Mouse (Mus musculus) neural tube, embryonic 14.5 days (tissue): ENCODE data around the gene Vmn1r224. TPM values are rescaled to one million over a fixed set of nuclear protein-coding genes. Genes with fewer than 3 reads are reported as not detected.

ENCODE experiments used
- ATAC-seq: fragments of 200-750 bp; cut with Nextera tagmentation; 2 replicates; pipeline ENCODE4 v1.8.0; 2017; ENCODE audit warnings: low read depth, mild to moderate bottlenecking, moderate TSS enrichment, moderate library complexity
- H3K27ac ChIP-seq: fragments of 300-500 bp; sonication (generic); 2 replicates; pipeline ENCODE4 v1.5.1; 2014; ENCODE audit warnings: low read depth, mild to moderate bottlenecking, control low read depth, low read length, moderate library complexity, mixed read lengths
- H3K27me3 ChIP-seq: fragments of 300-500 bp; sonication (generic); 2 replicates; pipeline ENCODE4 v1.6.1; 2014; ENCODE audit warnings: low read length; ENCODE audit not compliant: control insufficient read depth, insufficient read depth
- H3K36me3 ChIP-seq: fragments of 300-500 bp; sonication (generic); 2 replicates; pipeline ENCODE4 v1.6.1; 2014; ENCODE audit warnings: low read length, mixed read lengths; ENCODE audit not compliant: control insufficient read depth, insufficient read depth
- H3K4me1 ChIP-seq: fragments of 300-500 bp; sonication (generic); 2 replicates; pipeline ENCODE4 v1.6.1; 2014; ENCODE audit warnings: low read length; ENCODE audit not compliant: control insufficient read depth, insufficient read depth
- H3K4me2 ChIP-seq: fragments of 300-500 bp; sonication (generic); 2 replicates; pipeline ENCODE4 v1.6.1; 2014; ENCODE audit warnings: mild to moderate bottlenecking, low read depth, low read length, control low read depth
- H3K4me3 ChIP-seq: fragments of 300-500 bp; sonication (generic); 2 replicates; pipeline ENCODE4 v1.5.1; 2014; ENCODE audit warnings: low read depth, low read length, control low read depth, mixed read lengths
- H3K9ac ChIP-seq: fragments of 300-500 bp; sonication (generic); replicated peaks from 2 replicates; pipeline ENCODE4 v1.6.1; 2014; ENCODE audit warnings: low read depth, mild to moderate bottlenecking, control low read depth, low read length, mixed read lengths
- H3K9me3 ChIP-seq: fragments of 300-500 bp; sonication (generic); 2 replicates; pipeline ENCODE4 v1.6.1; 2016; ENCODE audit warnings: low read length; ENCODE audit not compliant: control insufficient read depth
- WGBS: fragments of 180-500 bp; shearing (Covaris S2); extraction: QIAGEN DNeasy Blood & Tissue Kit; methylation state at CpG from one replicate; pipeline ENCODE4 v1.1.7; 2014; 5-methylcytosine and 5-hydroxymethylcytosine counted together
- polyA plus RNA-seq: library from polyadenylated mRNA; unstranded; fragments of >200 nt; fragmentation: Nextera tagmentation; extraction: Ambion mirVana; gene quantifications from 2 replicates; pipeline ENCODE4 v1.2.1, GENCODE M21; 2014

Vmn1r224 gene
- not detected in 2 replicates for polyA plus RNA-seq

GRCm38 (mm10) chr17:20413846-20414245 is at the start of gene Vmn1r224:
TSS of gene Vmn1r224 (plus strand) at chr17:20414146.
- Histone ChIP-seq H3K27me3 (no peaks in the 10 kb centered on the region), H3K4me2 (no peak within 1 kb of the TSS), H3K4me3 (no peak within 1 kb of the TSS), H3K4me1 (no peaks in the 10 kb centered on the region), H3K9ac (no peak within 1 kb of the TSS), H3K9me3 (peaks cover 9% of the 10 kb centered on the region; the same call in 1 of the 2 replicates), H3K27ac (no peak within 1 kb of the TSS), H3K36me3 (no peaks in the 10 kb centered on the region)
- 33% methylated on average over 1 of the region's 1 CpGs for WGBS
- ATAC-seq, result no peak

- Histone ChIP-seq H3K4me3 (no peak overlapping the region), H3K36me3 (no peaks in the 10 kb centered on the region), H3K9ac (no peak overlapping the region), H3K27ac (no peak overlapping the region), H3K9me3 (no peaks in the 10 kb centered on the region), H3K27me3 (no peaks in the 10 kb centered on the region), H3K4me1 (no peaks in the 10 kb centered on the region), H3K4me2 (no peak overlapping the region)
- 43% methylated on average over 2 of the region's 2 CpGs for WGBS
- ATAC-seq, result no peak
Measured at GRCm38 (mm10) chr17:20399105-20399504, 14.8 kb upstream of the Vmn1r224 start.

GRCm38 (mm10) chr17:20439263-20439662 is 25.3 kb downstream of the Vmn1r224 start:
- Histone ChIP-seq H3K9ac (no peak overlapping the region), H3K4me3 (no peak overlapping the region), H3K4me1 (no peaks in the 10 kb centered on the region), H3K27ac (no peak overlapping the region), H3K4me2 (no peak overlapping the region), H3K36me3 (no peaks in the 10 kb centered on the region), H3K9me3 (no peaks in the 10 kb centered on the region), H3K27me3 (no peaks in the 10 kb centered on the region)
- ATAC-seq, result no peak

GRCm38 (mm10) chr17:20473311-20473710 is 59.4 kb downstream of the Vmn1r224 start:
- no peak overlapping the region for H3K9ac ChIP-seq
- 78% methylated on average over 3 of the region's 3 CpGs for WGBS

More at GRCm38 (mm10) chr17:20473311-20473710, 59.4 kb downstream of the Vmn1r224 start:
- no peaks in the 10 kb centered on the region for H3K4me1 ChIP-seq
- no peaks in the 10 kb centered on the region for H3K36me3 ChIP-seq
- H3K9me3 ChIP-seq, result no peaks in the 10 kb centered on the region
- H3K27ac ChIP-seq, result no peak overlapping the region
- no peak for ATAC-seq
- no peaks in the 10 kb centered on the region for H3K27me3 ChIP-seq
- no peak overlapping the region for H3K4me3 ChIP-seq
- no peak overlapping the region for H3K4me2 ChIP-seq

Other genes with a start within 250 kb of the Vmn1r224 start
- gene Fpr-rs6, start 231.0 kb upstream of the Vmn1r224 start, polyA plus RNA-seq, result not detected in 2 replicates
- gene Vmn2r105, start 179.1 kb upstream of the Vmn1r224 start, polyA plus RNA-seq, result not detected in 2 replicates
- gene Vmn2r106, start 128.6 kb upstream of the Vmn1r224 start, polyA plus RNA-seq, result not detected in 2 replicates
- not detected in 2 replicates for gene Vmn2r107, start 68.9 kb upstream of the Vmn1r224 start, polyA plus RNA-seq
- gene Vmn2r108, start 67.2 kb downstream of the Vmn1r224 start, polyA plus RNA-seq, result not detected in 2 replicates
- not detected in 2 replicates for gene Vmn1r225, start 84.0 kb downstream of the Vmn1r224 start, polyA plus RNA-seq
- not detected in 2 replicates for gene Vmn2r109, start 150.6 kb downstream of the Vmn1r224 start, polyA plus RNA-seq
- gene Vmn2r110, start 182.3 kb downstream of the Vmn1r224 start, polyA plus RNA-seq, result 0.03 and 0.05 TPM in 2 replicates
- not detected in 2 replicates for gene Fpr-rs3, start 210.7 kb downstream of the Vmn1r224 start, polyA plus RNA-seq